Mouse (Mus musculus) common myeloid progenitor, adult 5-6 weeks (primary cell): ENCODE data around the gene Slc44a2. TPM values are rescaled to one million over a fixed set of nuclear protein-coding genes. Genes with fewer than 3 reads are reported as not detected.
"Not testable (repeated sequence)": the region's sequence is repeated elsewhere in the genome, so short reads cannot be mapped to it uniquely, and the experiment has no call there.

Experiments
- ATAC-seq: replicated peaks from 2 replicates; pipeline ENCODE4 v1.8.0; 2016; ENCODE audit warnings: low read depth, mild to moderate bottlenecking, moderate TSS enrichment, inconsistent platforms; ENCODE audit not compliant: poor library complexity, severe bottlenecking
- total RNA-seq: library from RNA; stranded (forward); fragments of 200-1000, 187-1606 nt; gene quantifications from 2 replicates; pipeline ENCODE4 v1.2.3, GENCODE M21; 2017

Gene Slc44a2
- total RNA-seq, result 76.6 and 80.6 TPM in 2 replicates

DNA sequence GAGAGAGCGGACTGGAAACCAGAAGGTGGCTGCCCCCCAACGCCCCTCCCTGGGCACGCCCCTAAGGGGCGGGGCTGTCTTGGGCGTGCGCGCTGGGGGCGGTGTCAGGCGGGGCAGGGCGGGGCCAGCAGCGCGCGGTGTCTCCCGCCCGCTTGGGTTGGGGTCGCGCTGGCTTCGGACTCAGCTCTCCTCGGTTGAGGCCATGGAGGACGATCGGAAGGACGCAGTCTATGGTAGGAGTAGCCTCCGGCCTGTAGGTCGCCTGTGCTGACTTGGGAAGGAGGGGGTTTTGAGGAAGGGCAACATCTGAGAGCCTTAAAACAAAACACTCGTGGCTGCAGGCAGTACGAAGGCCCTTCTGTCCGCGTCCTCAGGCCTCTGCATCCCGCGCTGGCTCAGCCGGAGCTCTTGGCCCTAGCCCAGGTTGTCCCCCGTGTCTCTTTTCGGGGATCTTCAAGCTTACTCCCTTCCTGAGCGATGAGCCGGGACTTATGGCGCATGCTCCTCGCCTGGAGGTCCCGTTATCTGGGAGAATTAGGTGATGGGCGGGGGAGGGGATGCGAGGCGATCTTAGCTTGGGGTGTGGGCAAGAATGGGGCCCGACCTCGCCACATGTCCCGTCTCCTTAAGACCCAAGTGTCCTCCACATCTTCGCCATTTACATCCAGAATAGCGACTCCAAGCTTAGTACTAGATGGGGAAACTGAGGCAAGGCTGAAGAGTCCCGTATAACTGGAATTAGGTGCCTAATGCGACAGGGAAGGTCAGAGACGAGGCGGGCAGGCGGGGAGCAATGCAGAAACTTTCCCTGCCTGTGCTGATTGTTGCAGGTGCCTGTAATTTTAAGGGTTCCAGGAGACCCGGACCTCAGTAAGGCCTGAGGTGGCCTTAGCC, at the start of gene Slc44a2:
TSS of gene Slc44a2 (plus strand) at position 80 of the 894 bp plus-strand sequence.
- ATAC-seq, result peak; percentile 71

DNA sequence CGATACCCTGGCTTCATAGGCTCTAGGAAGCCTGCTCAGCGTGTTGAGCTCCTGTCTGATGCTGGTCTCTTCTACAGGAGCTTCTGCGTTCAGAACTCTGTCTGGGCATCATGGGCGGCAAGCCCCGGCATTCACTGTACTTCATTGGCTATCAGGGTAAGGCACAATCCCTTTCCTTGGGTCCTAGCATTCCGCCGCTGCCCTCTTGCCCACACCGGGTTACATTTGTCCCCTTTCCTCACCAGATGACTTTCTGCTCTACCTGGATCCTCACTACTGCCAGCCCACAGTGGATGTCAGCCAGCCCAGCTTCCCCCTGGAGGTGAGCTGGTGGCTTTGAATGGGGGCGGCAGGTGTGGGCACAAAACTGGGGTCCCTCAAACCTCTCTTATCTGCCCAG, 48.1 kb upstream of the Slc44a2 start:
- ATAC-seq, result no peak

DNA sequence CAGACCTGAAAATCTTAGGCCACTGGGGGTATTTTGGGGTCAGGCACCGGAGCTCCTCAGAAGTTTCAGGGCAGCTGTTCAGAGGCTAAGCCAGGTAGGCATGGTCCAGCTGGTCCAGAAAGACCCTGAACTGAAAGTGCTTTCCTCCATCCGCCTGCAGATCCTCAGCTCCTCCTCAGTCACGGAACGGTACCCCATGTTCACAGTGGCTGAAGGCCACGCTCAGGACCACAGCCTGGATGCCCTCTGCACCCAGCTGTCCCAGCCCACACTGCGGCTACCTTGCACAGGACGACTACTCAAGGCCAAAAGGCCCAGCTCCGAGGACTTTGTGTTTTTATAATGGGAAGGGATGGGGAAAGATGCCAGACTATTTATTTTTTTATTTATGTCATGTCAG, 47.4 kb upstream of the Slc44a2 start:
- no peak for ATAC-seq

DNA sequence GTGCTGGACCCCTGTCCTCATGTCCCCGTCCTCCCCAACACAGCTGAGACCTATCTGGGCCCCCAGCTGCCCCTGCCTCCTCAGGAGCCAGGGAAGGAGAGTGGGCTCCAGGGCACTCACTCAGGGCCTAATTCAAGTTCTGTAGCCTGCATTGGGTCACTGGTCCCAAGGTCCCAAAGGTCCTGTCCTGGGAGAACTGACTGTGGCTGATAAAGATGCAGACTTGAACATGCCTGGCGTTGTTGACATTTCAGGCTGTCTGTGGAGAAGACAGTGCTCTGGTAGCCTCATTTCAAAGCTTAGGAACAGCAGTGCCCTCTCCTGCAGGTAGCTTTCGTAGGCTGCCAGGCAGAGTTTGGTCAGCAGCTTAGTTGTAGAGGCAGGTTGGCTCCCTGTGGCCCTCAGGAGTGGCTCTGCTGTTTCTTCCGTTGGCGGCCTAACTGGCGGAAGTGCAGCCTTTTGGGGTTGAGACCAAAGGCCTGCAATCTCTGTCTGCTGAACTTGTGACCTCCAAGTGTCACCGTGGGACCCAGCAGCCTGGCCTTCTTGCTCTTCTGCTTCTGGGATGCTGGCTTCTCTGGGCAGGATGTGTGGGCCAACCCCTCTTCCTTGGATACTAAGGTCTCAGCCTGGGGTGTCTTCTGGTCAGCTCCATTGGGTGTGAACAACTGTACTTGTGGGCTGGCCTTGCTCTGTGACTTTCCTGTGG, 46.8 kb upstream of the Slc44a2 start:
- no peak for ATAC-seq

DNA sequence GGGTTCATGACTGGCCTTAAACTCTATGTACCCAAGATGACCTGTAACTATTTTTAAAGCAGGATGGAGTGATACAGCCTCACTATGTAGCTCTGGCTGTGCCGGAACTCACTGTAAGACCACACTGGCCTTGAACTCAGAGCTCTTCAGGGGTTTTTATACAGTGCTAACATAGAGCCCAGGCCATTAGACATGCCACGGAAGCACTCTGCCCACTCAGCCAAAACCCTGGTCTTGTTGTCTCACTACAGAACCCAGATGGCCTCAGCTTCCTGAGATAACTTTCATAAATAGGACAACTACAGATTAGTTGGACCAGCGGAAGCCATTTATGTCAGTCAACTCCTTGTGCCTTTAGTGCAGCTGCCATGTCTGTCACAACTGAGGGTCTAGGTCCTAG, 46.2 kb upstream of the Slc44a2 start:
- ATAC-seq, result no peak; the same call in 1 of the 2 replicates

DNA sequence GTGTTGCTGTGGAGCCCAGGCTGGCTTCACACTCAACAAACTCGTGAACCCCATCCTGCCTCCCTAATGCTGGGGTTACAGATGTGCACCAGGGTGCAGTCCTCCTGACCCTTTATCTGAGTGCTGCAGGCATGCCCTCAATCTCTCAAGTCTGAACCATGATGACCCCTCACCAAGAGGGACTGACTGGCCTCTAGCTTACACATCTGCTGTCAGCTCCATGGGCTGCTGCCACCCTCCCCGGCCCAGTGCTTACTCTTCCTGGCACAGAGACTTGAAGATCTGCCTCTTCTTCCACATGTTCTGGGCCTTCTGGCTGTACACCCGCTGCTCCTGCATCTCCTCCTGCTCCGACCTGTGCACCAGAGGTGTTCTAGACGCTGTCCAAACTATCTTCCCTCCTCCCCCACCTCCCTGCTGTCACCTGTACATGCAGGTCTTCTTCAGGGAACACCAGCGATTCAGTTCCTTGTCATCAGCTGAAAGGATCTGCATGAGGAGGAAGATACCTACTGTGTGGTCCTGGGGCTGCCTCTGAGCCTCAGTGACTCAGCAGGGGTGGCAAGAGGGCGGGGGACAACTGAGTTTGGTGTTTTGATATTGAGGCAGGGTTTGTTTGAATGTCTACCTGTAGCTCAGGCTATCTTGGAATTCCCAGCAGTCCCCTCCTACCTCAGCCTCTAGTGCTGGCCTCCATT, 45.3 kb upstream of the Slc44a2 start:
- ATAC-seq, result no peak

DNA sequence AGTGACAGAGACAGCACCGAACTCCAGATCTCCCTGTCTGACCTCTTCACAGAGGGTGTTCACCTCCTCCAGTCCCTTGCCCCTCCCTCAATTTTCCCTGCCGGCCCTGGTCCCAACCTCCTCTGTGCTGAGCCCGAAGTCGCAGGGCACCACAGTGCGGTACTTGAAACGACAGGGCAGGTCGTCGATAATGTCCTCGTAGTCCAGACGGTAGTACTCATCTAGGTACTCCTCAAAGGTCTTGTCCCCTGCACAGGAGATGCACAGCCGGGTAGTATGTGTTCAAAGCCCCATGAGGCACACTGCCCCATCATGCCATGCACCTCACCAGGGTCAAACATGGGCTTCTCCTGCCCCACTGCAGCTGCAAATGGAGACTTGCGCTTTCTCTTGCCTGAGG, 44.8 kb upstream of the Slc44a2 start:
- no peak for ATAC-seq

DNA sequence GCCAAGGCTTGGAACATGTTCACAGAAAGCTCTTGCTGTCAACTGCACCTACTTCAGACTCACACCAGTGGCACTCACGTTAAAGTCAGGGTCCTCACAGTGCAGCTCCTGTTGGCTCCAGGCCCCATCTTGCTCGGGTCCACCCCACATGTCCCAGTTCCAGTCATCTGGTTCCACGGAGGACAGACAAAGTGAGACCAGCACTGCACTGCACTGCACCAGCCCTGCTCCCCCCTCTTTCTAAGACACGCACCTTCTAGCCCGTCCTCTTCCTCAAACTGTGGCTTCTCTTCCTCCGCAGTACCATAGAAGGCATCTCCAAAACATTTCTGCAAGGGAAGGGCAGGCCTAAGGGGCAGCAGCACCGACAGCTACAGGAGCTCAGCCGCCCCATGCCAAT, 44.2 kb upstream of the Slc44a2 start:
- ATAC-seq, result no peak

DNA sequence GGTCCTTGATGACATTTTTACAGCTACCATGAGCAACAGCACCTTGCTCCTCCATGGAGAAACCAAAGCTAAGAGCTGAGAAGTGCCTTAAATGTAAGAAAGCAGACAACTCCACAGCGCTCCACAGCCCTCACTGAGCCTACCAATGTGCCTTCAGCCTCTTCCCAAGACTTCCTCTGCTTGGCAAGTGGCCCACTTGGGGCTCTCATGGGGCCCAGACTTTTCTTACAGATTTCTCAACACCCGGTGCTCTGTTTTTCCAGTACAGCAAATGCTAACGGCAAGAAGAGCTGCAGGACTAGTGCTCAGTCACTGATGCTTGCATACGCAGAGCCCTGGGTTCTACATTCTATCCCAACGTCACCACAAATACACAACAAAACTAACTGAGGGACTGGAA, 42.7 kb upstream of the Slc44a2 start:
- ATAC-seq, result no peak

DNA sequence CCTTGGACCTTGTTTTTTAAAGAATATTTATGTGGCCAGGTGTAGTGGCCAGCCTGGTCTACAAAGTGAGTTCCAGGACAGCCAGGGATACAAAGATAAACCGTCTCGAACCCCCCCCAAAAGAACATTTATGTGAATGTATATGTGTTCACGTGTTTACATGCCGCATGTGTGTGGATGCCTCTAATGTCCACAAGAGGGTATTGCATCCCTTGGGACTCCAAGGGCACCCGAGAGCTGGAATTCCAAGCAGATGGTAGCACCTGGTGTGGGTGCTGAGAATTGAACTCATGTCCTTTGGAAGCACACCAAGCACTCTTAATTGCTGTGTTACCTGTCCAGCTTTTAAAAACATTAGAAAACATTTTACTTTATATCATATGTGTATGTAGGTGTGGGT, 36.9 kb upstream of the Slc44a2 start:
- ATAC-seq, result no peak

DNA sequence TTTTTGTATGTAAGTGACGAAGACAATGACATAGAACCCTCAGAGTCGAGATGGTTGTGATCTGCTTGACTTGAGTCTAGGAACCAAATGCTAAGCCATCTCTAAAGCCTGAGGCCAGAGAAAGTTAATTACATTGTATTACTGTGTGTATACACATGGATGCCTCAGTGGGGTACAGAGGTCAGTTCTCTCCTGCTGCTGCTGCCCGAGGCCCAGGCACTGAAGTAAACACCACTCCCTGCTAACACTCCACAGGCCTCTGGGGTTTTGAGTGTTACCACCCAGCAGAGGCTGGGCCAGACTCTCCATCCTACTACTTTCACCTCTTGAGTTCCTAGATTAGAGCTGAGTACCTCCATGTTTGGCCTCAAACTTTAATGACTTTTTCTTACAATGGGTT, 36.5 kb upstream of the Slc44a2 start:
- ATAC-seq, result no peak

DNA sequence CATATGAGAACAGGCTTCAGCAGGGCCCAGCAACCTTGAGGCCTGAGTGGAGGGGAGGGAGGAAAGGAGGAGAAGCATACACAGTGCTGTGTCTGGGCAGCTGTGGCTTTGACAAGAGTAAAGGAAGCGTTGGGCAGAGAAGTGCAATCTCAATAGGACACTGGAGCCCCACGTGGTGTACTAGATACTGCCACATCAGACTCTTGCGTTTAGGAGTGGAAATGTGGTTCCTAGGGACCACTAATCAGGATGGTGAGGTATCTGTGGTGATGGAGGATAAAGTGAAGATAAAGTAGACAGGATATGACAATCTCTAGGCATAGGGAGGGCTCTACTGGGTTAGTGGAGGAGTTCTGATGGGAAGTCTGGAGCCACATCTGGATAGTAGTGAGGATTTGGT, 33.7 kb upstream of the Slc44a2 start:
- peak; percentile 6; the same call in 1 of the 2 replicates for ATAC-seq

DNA sequence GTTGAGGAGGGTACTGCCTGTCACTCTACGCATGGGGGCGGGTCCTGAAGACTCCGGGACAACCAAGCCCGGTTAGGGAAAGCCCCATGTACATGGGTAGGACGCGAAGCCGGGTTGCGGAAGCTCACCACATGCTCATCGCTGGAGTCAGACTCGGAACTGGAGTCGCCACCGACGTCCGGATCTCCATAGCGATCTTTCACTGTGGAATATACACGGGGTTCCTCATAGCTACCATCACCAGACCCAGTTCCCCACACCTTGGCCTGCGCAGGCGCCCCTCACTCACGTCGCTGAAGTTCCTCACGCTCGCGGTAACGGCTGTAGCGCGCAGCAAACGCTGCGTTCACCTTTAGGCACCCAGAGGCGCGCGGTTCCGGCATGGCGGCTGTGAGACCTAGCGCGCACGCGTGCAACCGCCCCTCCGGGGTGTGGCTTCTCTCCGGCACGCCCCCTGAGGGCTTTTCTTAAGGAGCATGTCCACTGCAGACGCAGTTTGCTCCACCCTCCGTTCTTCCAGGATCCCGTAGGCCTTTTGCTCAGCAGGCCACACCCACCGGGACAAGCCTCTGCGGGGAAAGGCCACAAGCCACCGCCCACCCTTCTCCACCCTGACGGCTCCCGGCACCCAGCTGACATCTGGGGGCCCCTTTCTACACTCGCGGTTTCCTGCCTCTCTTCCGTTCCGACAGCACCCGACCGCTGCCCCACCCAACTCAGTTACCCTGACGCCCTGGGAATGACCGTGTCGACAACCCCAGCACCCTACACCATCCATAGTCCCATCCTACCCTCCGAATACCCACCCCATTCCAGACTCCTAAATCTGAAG, 32.7 kb upstream of the Slc44a2 start, which contains the start of gene Kri1:
TSS of gene Kri1 (minus strand) at position 399 of the 832 bp plus-strand sequence.
- peak; percentile 67 for ATAC-seq

DNA sequence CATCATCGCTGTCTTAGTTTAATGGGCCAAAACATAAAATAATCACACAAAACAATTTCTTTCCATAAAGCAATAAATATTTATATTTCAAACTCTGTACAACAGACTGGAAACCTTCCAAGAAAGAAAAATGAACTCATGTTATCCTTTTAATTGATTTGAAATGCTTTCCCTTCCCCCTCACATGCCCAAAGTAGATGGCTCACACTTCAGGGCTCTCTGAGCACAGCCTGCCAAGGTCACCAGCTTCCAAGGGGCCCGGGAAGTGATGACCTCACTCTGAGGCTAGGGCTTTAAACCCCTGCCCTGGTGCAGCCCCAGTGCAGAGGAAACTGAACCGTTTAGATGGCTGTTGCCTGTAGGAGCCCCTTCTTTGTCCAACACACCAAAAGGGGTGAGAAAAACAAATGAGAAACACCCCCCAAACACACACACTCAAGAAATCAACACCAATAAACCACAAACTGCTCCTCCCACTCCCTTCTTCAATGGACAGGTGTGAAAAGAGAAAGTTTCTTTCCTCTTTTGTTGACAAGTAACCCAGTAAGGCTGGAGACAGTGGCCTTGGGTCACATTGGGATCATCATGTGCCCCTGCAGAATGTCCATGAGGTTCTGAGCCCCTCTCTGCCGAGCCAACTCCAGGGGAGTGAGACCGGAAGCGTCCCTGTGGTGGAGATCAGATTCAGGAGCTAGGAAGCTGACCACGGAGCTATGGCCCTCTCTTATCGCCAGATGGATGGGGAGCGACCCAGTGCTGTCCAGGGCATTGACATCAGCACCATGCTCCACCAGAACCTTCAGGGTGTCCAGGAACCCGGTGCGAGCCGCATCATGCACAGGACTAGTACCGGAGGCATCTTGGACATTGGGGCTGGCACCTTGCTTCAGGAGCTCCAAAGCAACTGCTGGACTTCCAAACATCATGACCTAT, 31.8 kb upstream of the Slc44a2 start:
- ATAC-seq, result no peak

DNA sequence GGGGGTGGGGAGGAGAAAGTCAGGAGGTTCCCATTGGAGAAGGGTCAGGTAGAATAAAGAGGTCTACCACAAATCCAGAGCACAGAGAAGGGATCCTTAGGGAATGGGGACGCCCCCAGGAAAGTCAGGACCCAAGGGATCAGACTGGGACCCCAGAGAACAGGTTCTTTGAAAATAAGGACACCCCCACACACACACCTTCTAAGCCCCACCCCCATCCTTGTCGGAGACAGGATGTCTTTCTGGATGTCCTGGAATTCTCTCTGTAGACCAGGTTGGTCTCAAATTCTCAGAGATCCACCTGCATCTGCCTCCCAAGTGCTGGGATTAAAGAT, 31.2 kb upstream of the Slc44a2 start:
- ATAC-seq, result no peak

DNA sequence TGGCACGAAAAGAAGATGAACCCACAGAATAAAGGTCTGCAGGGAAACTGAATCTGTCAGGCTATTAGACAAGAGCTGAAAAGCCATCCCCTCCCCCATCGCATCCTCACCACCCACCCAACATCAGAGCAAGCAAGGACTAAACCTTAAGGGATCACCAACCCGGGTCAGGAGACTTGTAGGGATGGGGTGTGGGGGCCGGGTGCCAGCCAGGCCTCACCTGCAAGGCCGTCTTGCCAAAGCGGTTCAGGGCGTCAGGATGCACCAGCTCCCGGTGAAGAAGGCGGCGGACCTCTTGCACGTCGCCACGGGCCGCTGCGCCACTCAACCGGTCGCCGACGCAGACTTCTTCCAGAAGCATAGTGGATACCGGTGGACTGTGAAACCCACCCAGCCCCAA, 29.9 kb upstream of the Slc44a2 start:
- no peak for ATAC-seq

DNA sequence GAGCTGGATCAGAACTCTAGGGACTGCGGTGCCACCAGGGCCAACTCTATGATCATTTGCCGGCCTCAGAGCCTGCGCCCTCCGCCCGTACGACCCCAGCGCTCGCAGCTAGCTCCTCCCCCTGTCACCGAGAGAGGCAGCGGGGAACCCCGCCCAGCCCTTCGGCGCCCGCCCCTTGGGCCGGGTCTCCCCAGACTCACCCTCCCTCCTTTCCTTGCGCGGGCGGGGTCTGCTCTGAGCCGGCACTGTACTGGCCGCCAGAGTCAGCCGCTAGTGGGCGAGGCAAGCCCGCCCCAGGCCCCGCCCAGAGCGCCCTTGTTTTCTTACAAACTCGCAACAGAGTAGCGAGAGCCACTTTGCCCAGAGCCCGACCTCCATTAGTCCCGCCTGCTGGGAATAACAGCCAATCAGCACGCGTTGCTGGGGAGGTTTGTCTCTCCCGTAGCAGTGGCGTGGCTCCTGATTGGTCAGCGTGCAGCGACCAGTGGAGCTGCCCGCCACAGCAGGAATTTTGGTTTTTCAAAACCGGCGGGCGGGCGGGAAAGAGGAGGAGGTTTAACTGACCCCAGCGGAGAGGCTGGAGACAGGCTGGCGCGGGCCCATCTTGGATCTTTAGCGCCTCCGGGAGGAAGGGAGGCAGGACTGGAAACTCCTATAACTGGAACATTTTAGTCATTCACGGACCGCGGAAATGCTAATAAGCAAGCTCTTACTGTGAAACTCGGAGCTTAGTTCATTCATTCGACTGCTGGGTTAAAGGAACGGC, 29.3 kb upstream of the Slc44a2 start, which contains the start of gene Cdkn2d:
TSS of gene Cdkn2d (minus strand) at position 386 of the 766 bp plus-strand sequence.
- peak; percentile 68 for ATAC-seq

DNA sequence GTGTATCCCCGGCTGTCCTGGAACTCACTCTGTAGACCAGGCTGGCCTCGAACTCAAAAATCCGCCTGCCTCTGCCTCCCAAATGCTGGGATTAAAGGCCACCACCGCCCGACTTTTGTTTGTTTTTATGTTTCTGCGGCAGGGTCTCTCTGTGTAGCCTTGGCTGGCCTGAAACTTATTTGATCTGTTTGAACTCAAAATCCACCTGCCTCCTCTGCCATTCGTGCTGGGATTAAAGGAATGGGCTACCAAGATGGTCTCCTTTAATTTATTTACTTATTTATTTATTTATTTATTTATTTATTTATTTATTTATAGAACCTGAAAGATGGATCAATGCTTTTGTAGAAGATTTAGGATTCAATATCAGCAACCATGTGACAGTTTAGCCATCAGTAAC, 28.6 kb upstream of the Slc44a2 start:
- not testable (repeated sequence) for ATAC-seq
